Mouse (Mus musculus) intestine, embryonic 15.5 days (tissue): ENCODE data around the gene Col9a3. TPM values are rescaled to one million over a fixed set of nuclear protein-coding genes. Genes with fewer than 3 reads are reported as not detected.

Experiments used
- ATAC-seq: fragments of 200-750 bp; cut with Nextera tagmentation; 2 replicates; pipeline ENCODE4 v1.8.0; 2017; ENCODE audit warnings: moderate TSS enrichment, moderate library complexity
- H3K27ac ChIP-seq: fragments of 300-500 bp; sonication (generic); 2 replicates; pipeline ENCODE4 v1.5.1; 2015; ENCODE audit warnings: mild to moderate bottlenecking, inconsistent platforms
- H3K27me3 ChIP-seq: fragments of 300-500 bp; sonication (generic); replicated peaks from 2 replicates; pipeline ENCODE4 v1.6.1; 2015; ENCODE audit warnings: inconsistent platforms
- H3K36me3 ChIP-seq: fragments of 300-500 bp; sonication (generic); 2 replicates; pipeline ENCODE4 v1.6.1; 2015; ENCODE audit warnings: inconsistent platforms
- H3K4me1 ChIP-seq: fragments of 300-500 bp; sonication (generic); replicated peaks from 2 replicates; pipeline ENCODE4 v1.6.1; 2015; ENCODE audit warnings: inconsistent platforms
- H3K4me2 ChIP-seq: fragments of 300-500 bp; sonication (generic); replicated peaks from 2 replicates; pipeline ENCODE4 v1.6.1; 2015; ENCODE audit warnings: mild to moderate bottlenecking, inconsistent platforms
- H3K4me3 ChIP-seq: fragments of 300-500 bp; sonication (generic); replicated peaks from 2 replicates; pipeline ENCODE4 v1.5.1; 2015; ENCODE audit warnings: inconsistent platforms
- H3K9ac ChIP-seq: fragments of 300-500 bp; sonication (generic); 2 replicates; pipeline ENCODE4 v1.6.1; 2015; ENCODE audit warnings: inconsistent platforms
- H3K9me3 ChIP-seq: fragments of 300-500 bp; sonication (generic); 2 replicates; pipeline ENCODE4 v1.6.1; 2016; ENCODE audit warnings: inconsistent platforms
- WGBS: fragments of 180-500 bp; shearing (Covaris S2); methylation state at CpG from one replicate; pipeline ENCODE4 v1.1.7; 2015; 5-methylcytosine and 5-hydroxymethylcytosine counted together
- polyA plus RNA-seq: library from polyadenylated mRNA; unstranded; fragments of >200 nt; fragmentation: Nextera tagmentation; extraction: Ambion mirVana; gene quantifications from 2 replicates; pipeline ENCODE4 v1.2.1, GENCODE M21; 2015

Col9a3 gene
- polyA plus RNA-seq, 1 experiment from 2014 or later, result 5.5 TPM

GRCm38 (mm10) chr2:180642555-180643260, 45.1 kb downstream of the Col9a3 start, which contains the start of gene Tcfl5:
Tcfl5 (minus strand) TSS chr2:180642708.
- peak within 1 kb of the TSS; percentile 34 for H3K4me3 ChIP-seq
- H3K27ac ChIP-seq, result no peak within 1 kb of the TSS
- peak within 1 kb of the TSS; percentile 58 for H3K4me2 ChIP-seq
- peaks cover 6% of the 10 kb centered on the region; the same call in 1 of the 2 replicates for H3K4me1 ChIP-seq
- no peaks in the 10 kb centered on the region for H3K36me3 ChIP-seq
- peaks cover 40% of the 10 kb centered on the region for H3K27me3 ChIP-seq
- H3K9ac ChIP-seq, result no peak within 1 kb of the TSS
- no peak; the same call in none of the 2 replicates for ATAC-seq
- 3% methylated on average over 38 of the region's 56 CpGs for WGBS
- peaks cover 14% of the 10 kb centered on the region for H3K9me3 ChIP-seq

DNA sequence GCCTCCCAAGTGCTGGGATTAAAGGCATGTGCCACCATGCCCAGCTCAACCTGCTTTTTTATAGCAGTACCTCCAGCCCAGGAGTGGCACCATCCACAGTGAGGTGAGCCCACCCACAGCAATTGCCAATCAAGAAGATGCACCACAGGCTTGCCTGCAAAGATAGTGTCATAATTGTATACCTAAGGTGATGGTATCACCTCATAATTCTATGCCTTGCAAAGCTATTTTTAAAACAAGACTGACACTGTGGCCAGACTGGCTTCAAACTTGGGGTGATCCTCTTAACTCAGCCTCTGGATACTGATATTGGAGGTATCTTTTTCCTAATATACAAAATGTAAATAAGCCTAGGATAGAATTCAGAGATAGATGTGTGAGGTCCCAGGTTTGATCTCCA, 46.0 kb downstream of the Col9a3 start:
- no peak overlapping the region for H3K27ac ChIP-seq
- peaks cover 33% of the 10 kb centered on the region for H3K27me3 ChIP-seq
- peaks cover 14% of the 10 kb centered on the region for H3K9me3 ChIP-seq
- peaks cover 6% of the 10 kb centered on the region; the same call in 1 of the 2 replicates for H3K4me1 ChIP-seq
- no peak for ATAC-seq
- no peak overlapping the region for H3K9ac ChIP-seq
- H3K4me2 ChIP-seq, result no peak overlapping the region
- no peaks in the 10 kb centered on the region for H3K36me3 ChIP-seq
- no peak overlapping the region for H3K4me3 ChIP-seq

- ATAC-seq, result no peak
- no peak overlapping the region for H3K4me2 ChIP-seq
- no peak overlapping the region for H3K9ac ChIP-seq
- peaks cover 4% of the 10 kb centered on the region; the same call in 1 of the 2 replicates for H3K4me1 ChIP-seq
- no peaks in the 10 kb centered on the region for H3K36me3 ChIP-seq
- H3K27ac ChIP-seq, result no peak overlapping the region
- peaks cover 14% of the 10 kb centered on the region for H3K9me3 ChIP-seq
- H3K4me3 ChIP-seq, result no peak overlapping the region
- H3K27me3 ChIP-seq, result peaks cover 15% of the 10 kb centered on the region
Measured at GRCm38 (mm10) chr2:180646841-180647240, 49.3 kb downstream of the Col9a3 start.

DNA sequence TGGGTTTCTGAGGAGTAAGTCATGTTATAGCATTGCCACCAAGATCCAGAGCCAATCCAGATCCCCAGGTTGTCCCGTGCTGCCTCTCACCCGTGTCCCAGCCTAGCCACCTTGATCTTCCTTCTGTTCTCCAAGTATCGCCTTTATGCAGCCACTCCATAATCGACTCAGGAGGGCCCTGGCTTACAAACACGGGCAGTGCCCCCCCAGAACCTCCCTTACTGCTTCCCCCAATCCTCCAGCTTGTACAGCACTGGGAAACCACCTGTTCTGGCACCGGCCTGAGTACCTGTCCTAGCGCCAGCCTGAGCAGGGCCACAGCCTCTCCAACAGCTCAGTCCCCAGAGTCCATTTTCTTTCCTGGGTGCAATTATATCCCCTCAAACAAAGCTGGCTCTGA, 57.1 kb downstream of the Col9a3 start:
- Histone ChIP-seq H3K36me3 (no peaks in the 10 kb centered on the region), H3K4me1 (0 out of 2 replicates have a peak, but pooled peaks cover 3% of the 10 kb centered on the region), H3K27ac (no peak overlapping the region), H3K4me3 (no peak overlapping the region), H3K27me3 (no peaks in the 10 kb centered on the region), H3K9me3 (no peaks in the 10 kb centered on the region), H3K9ac (no peak overlapping the region), H3K4me2 (no peak overlapping the region)
- WGBS, result 74% methylated on average over 7 of the region's 7 CpGs
- ATAC-seq, result no peak

GRCm38 (mm10) chr2:180655150-180655549, 57.6 kb downstream of the Col9a3 start:
- no peak overlapping the region for H3K4me2 ChIP-seq
- no peaks in the 10 kb centered on the region for H3K36me3 ChIP-seq
- H3K4me3 ChIP-seq, result no peak overlapping the region
- 70% methylated on average over 6 of the region's 6 CpGs for WGBS
- no peak overlapping the region for H3K9ac ChIP-seq
- H3K27ac ChIP-seq, result no peak overlapping the region
- no peaks in the 10 kb centered on the region for H3K27me3 ChIP-seq
- 0 out of 2 replicates have a peak, but pooled peaks cover 4% of the 10 kb centered on the region for H3K4me1 ChIP-seq
- ATAC-seq, result no peak
- no peaks in the 10 kb centered on the region for H3K9me3 ChIP-seq

- Histone ChIP-seq H3K4me2 (no peak overlapping the region), H3K4me1 (0 out of 2 replicates have a peak, but pooled peaks cover 4% of the 10 kb centered on the region), H3K9ac (no peak overlapping the region), H3K36me3 (peaks cover 8% of the 10 kb centered on the region; the same call in 1 of the 2 replicates), H3K9me3 (no peaks in the 10 kb centered on the region), H3K27me3 (no peaks in the 10 kb centered on the region), H3K27ac (no peak overlapping the region), H3K4me3 (no peak overlapping the region)
- 0 out of 2 replicates have a peak, but pooled peaks have one; percentile 53 for ATAC-seq
- WGBS, result 78% methylated on average over 4 of the region's 4 CpGs
Measured at GRCm38 (mm10) chr2:180657394-180658013, 59.9 kb downstream of the Col9a3 start.

GRCm38 (mm10) chr2:180658381-180658780, 60.8 kb downstream of the Col9a3 start:
- Histone ChIP-seq H3K4me3 (no peak overlapping the region), H3K9ac (no peak overlapping the region), H3K27ac (no peak overlapping the region), H3K27me3 (no peaks in the 10 kb centered on the region), H3K36me3 (peaks cover 8% of the 10 kb centered on the region; the same call in 1 of the 2 replicates), H3K4me1 (0 out of 2 replicates have a peak, but pooled peaks cover 4% of the 10 kb centered on the region), H3K9me3 (no peaks in the 10 kb centered on the region), H3K4me2 (no peak overlapping the region)
- no peak for ATAC-seq
- 81% methylated on average over 5 of the region's 5 CpGs for WGBS

GRCm38 (mm10) chr2:180659353-180660150, 62.0 kb downstream of the Col9a3 start:
- no peaks in the 10 kb centered on the region for H3K9me3 ChIP-seq
- 40% methylated on average over 42 of the region's 42 CpGs for WGBS

DNA sequence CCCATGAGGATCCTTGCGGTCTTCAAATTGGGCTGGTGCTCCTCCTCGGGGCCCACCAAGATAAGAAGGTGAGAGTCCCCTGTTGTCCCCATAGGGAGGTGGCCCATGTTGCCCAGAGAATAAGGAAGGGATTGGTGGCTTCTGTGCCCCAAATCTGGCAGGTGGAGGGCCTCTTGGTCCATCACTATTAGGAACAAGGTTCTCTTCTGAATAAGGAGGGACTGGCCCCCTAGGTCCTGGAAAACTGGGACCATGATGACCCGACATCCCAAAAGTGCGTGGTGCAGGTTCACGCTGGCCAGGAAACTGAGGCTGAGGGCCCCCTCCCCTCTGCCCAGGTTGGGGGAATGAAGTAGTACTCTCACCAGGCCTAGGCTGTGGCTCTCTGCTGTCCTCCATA, 62.9 kb downstream of the Col9a3 start:
- ATAC-seq, result no peak
- no peak overlapping the region for H3K4me3 ChIP-seq
- WGBS, result 95% methylated on average over 5 of the region's 5 CpGs
- no peak overlapping the region for H3K9ac ChIP-seq
- peaks cover 8% of the 10 kb centered on the region; the same call in 1 of the 2 replicates for H3K36me3 ChIP-seq
- 0 out of 2 replicates have a peak, but pooled peaks cover 4% of the 10 kb centered on the region for H3K4me1 ChIP-seq
- H3K27ac ChIP-seq, result no peak overlapping the region
- H3K4me2 ChIP-seq, result no peak overlapping the region
- H3K27me3 ChIP-seq, result no peaks in the 10 kb centered on the region
- H3K9me3 ChIP-seq, result no peaks in the 10 kb centered on the region

More at GRCm38 (mm10) chr2:180659353-180660150, 62.0 kb downstream of the Col9a3 start:
- 0 out of 2 replicates have a peak, but pooled peaks cover 4% of the 10 kb centered on the region for H3K4me1 ChIP-seq
- no peak overlapping the region for H3K9ac ChIP-seq
- 0 out of 2 replicates have a peak, but pooled peaks have one; percentile 48 for ATAC-seq
- H3K4me2 ChIP-seq, result peak overlapping the region; percentile 24
- H3K4me3 ChIP-seq, result no peak overlapping the region
- no peaks in the 10 kb centered on the region for H3K27me3 ChIP-seq
- H3K27ac ChIP-seq, result no peak overlapping the region
- peaks cover 8% of the 10 kb centered on the region; the same call in 1 of the 2 replicates for H3K36me3 ChIP-seq

GRCm38 (mm10) chr2:180662008-180662407, 64.4 kb downstream of the Col9a3 start:
- Histone ChIP-seq H3K27me3 (no peaks in the 10 kb centered on the region), H3K36me3 (peaks cover 10% of the 10 kb centered on the region), H3K9ac (no peak overlapping the region), H3K4me2 (no peak overlapping the region), H3K9me3 (no peaks in the 10 kb centered on the region), H3K27ac (no peak overlapping the region), H3K4me1 (0 out of 2 replicates have a peak, but pooled peaks cover 4% of the 10 kb centered on the region), H3K4me3 (no peak overlapping the region)
- no peak for ATAC-seq
- 84% methylated on average over 4 of the region's 4 CpGs for WGBS
